Mouse (Mus musculus) ES-Bruce4 (cell line): ENCODE results near the gene Sult4a1. TPM values are rescaled to one million over a fixed set of nuclear protein-coding genes. Genes with fewer than 3 reads are reported as not detected.

Experiments used
- H3K27ac ChIP-seq: 2 replicates; pipeline ENCODE4 v1.5.1; 2012; ENCODE audit warnings: low read length, inconsistent platforms; ENCODE audit not compliant: insufficient read depth
- H3K27me3 ChIP-seq: 2 replicates; pipeline ENCODE4 v1.6.1; 2012; ENCODE audit warnings: mild to moderate bottlenecking, low read length, inconsistent platforms; ENCODE audit not compliant: control insufficient read depth, poor library complexity, insufficient read depth, severe bottlenecking
- H3K36me3 ChIP-seq: 2 replicates; pipeline ENCODE4 v1.6.1; 2012; ENCODE audit warnings: inconsistent platforms, mild to moderate bottlenecking, low read length, moderate library complexity; ENCODE audit not compliant: control insufficient read depth, poor library complexity, insufficient read depth, severe bottlenecking
- H3K4me1 ChIP-seq: one replicate; pipeline ENCODE4 v1.8.1; 2011; ENCODE audit warnings: low read length; ENCODE audit not compliant: control insufficient read depth, insufficient read depth
- H3K4me3 ChIP-seq: 2 replicates; pipeline ENCODE4 v1.5.1; 2011; ENCODE audit warnings: low read depth, mild to moderate bottlenecking, low read length
- H3K9ac ChIP-seq: 2 replicates; pipeline ENCODE4 v1.6.1; 2012; ENCODE audit warnings: low read depth, mild to moderate bottlenecking, inconsistent platforms; ENCODE audit not compliant: poor library complexity, severe bottlenecking
- H3K9me3 ChIP-seq: replicated peaks from 2 replicates; pipeline ENCODE4 v1.6.1; 2012; ENCODE audit warnings: mild to moderate bottlenecking, low read length, inconsistent platforms; ENCODE audit not compliant: control insufficient read depth, poor library complexity, insufficient read depth, severe bottlenecking
- CTCF ChIP-seq: IDR thresholded peaks from one replicate; pipeline ENCODE4 v1.8.1; 2011; ENCODE audit warnings: low read depth, low read length
- EP300 ChIP-seq: IDR thresholded peaks from 2 replicates; pipeline ENCODE4 v1.6.1; 2011; ENCODE audit warnings: low read depth, low read length; ENCODE audit not compliant: insufficient read depth
- POLR2A ChIP-seq: IDR thresholded peaks from one replicate; pipeline ENCODE4 v1.8.1; 2011; ENCODE audit warnings: low read length; ENCODE audit not compliant: insufficient read depth
- polyA plus RNA-seq: library from polyadenylated mRNA; stranded (reverse); fragments of >200 nt; gene quantifications from 2 replicates; pipeline ENCODE4 v1.2.4, GENCODE M21; 2011; ENCODE audit warnings: low read depth; ENCODE audit not compliant: missing spikeins, insufficient read depth, insufficient read length

Sult4a1 gene
- polyA plus RNA-seq, 1 experiment, result 16.2 TPM

DNA sequence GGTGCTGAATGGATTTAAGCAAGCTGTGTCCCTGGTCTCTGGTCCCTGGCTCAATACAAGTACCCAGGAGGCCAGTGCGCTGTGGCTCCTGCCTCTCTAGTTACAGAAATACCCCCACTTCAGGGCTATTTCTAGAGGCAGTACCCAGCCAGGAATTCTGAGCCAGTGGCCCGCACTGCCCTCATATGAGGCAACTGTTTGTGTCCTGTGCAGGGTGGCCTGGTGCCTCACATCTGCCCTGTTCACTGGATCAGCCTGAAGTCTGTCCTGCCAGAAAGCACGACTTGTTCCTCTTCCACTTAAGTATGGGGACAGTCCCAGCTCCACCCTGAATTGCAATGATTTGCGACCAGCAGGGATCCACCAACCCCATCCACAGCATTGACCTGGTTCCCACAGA, 27.9 kb upstream of the Sult4a1 start:
- no peak for TF ChIP-seq CTCF
- TF ChIP-seq EP300, result no peak
- TF ChIP-seq POLR2A, result no peak
- no peaks in the 10 kb centered on the region for H3K36me3 ChIP-seq
- no peak overlapping the region for H3K4me3 ChIP-seq
- H3K27ac ChIP-seq, result no peak overlapping the region
- H3K9me3 ChIP-seq, result no peaks in the 10 kb centered on the region
- H3K4me1 ChIP-seq, result peaks cover 4% of the 10 kb centered on the region
- H3K27me3 ChIP-seq, result no peaks in the 10 kb centered on the region
- no peak overlapping the region for H3K9ac ChIP-seq

DNA sequence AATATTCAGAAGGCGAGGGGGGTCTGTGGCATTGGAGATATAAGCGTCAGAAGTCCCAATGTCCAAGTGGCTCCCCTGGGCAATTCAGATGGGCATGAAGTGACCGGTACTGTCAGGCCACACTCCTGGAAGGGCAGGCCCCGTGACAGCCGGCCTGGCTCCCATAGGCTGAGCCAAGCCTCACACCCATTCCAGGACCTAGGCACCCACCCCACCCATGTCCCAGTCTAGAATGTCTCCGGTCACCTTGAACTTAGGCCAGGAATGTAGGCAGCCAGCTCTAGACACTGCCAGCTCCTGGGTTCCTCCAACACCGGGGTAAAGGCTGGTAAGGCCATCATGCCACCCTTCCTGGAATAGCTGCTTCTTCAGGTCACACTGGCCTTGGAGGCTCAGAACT, 26.4 kb upstream of the Sult4a1 start:
- Histone ChIP-seq H3K27ac (no peak overlapping the region), H3K4me1 (peaks cover 2% of the 10 kb centered on the region), H3K4me3 (no peak overlapping the region), H3K9ac (no peak overlapping the region), H3K36me3 (no peaks in the 10 kb centered on the region), H3K27me3 (no peaks in the 10 kb centered on the region), H3K9me3 (no peaks in the 10 kb centered on the region)
- TF ChIP-seq CTCF, result no peak
- TF ChIP-seq POLR2A, result no peak
- no peak for TF ChIP-seq EP300

DNA sequence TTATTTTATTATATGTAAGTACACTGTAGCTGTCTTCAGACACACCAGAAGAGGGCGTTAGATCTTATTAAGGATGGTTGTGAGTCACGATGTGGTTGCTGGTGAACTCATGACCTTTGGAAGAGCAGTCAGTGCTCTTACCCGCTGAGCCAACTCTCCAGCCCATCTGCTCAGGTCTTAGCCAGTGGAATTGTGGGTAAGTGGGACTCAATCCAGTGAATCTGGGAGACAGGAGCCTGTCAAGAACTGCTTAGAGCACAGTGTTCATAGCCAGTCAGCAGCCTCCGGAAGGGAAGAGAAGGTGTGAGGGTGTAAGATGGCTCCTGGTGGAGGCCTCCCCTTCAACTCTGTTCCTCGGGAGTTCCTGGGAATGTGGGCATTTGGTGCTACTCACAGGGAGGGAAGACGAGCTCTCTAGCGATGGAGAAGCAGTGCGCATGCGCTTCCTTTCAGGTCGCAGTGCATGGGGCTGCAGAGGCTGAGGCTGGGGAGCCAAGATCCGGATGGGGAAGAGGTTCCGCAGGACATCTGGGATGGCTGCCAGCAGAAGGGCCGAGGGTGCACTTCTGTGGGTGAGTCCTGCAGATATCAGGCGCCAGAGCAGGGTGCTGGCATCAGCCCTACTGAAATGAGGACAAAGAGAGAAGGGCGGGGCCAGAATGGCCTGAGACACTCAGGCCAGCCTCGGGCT, 25.7 kb upstream of the Sult4a1 start:
- H3K4me3 ChIP-seq, result peak overlapping the region; percentile 6; the same call in 1 of the 2 replicates
- no peaks in the 10 kb centered on the region for H3K9me3 ChIP-seq
- no peak overlapping the region for H3K27ac ChIP-seq
- H3K27me3 ChIP-seq, result no peaks in the 10 kb centered on the region
- TF ChIP-seq EP300 (no peak), CTCF (no peak), POLR2A (no peak)
- no peaks in the 10 kb centered on the region for H3K4me1 ChIP-seq
- no peaks in the 10 kb centered on the region for H3K36me3 ChIP-seq
- no peak overlapping the region for H3K9ac ChIP-seq

DNA sequence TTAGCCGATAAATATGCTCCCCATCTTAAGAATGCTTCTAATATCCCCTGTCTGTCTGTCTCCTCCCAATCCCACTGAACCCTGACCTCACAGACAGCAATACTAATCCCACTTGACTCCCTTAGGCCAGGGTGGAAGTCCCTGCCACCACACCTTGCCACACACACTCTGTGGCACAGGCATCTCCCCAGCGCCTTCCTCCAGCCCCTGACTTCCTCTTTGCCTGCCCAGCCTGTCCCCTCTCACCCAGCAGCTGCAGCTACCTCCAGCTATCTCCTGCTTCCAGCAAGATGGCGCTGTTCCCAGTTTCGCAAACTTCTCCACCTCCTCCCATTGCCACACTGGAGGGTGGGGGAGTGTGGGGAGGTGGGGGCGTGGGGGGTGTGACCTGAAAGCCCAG, 21.3 kb upstream of the Sult4a1 start:
- no peak overlapping the region for H3K9ac ChIP-seq
- no peaks in the 10 kb centered on the region for H3K9me3 ChIP-seq
- H3K27ac ChIP-seq, result no peak overlapping the region
- no peaks in the 10 kb centered on the region for H3K36me3 ChIP-seq
- no peak overlapping the region for H3K4me3 ChIP-seq
- TF ChIP-seq CTCF (peak; percentile 72), EP300 (no peak)
- no peaks in the 10 kb centered on the region for H3K4me1 ChIP-seq
- H3K27me3 ChIP-seq, result no peaks in the 10 kb centered on the region

DNA sequence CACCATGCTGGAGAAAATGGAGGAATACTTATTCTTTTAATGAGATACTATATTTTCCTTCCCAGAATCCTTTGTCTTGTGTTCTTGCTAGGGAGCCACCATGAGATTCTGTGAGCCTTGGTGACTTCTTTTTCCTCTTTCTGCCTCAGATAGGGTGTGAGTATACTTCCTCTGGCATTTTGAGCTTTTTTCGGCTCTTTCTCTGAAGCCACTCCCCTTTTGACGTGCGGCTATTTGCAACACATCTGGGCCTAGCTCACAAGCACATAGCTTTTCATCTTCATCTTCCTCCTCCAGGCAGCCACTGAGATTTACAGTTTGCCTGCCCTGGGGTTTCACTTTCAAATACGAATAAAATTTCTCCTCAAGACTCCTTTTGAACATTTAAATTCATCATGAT, 20.9 kb upstream of the Sult4a1 start:
- H3K4me3 ChIP-seq, result no peak overlapping the region
- H3K27me3 ChIP-seq, result no peaks in the 10 kb centered on the region
- H3K36me3 ChIP-seq, result no peaks in the 10 kb centered on the region
- H3K9ac ChIP-seq, result no peak overlapping the region
- H3K9me3 ChIP-seq, result no peaks in the 10 kb centered on the region
- H3K4me1 ChIP-seq, result no peaks in the 10 kb centered on the region
- TF ChIP-seq EP300 (no peak), CTCF (no peak), POLR2A (no peak)
- no peak overlapping the region for H3K27ac ChIP-seq

DNA sequence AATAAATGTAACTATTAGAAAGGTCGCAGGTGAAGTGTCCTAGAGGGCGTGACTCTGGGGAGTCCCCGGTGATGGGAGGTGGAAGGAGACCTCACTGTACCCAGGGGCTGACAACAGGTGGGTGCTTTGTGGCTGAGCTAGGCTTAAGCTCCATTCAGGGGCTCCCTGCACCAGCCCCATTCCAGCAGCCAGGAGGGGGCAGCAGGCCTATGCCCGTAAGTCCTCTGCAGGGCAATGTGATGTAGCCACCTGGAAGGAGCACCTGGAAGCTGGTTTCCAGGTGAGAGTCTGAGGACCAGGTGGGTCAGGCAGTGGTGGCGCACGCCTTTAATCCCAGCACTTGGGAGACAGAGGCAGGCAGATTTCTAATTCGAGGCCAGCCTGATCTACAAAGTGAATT, 18.5 kb upstream of the Sult4a1 start:
- Histone ChIP-seq H3K9ac (no peak overlapping the region), H3K9me3 (no peaks in the 10 kb centered on the region), H3K4me1 (no peaks in the 10 kb centered on the region), H3K27me3 (no peaks in the 10 kb centered on the region), H3K27ac (no peak overlapping the region), H3K4me3 (no peak overlapping the region), H3K36me3 (no peaks in the 10 kb centered on the region)
- peak; percentile 57 for TF ChIP-seq CTCF
- TF ChIP-seq POLR2A, result no peak
